Mouse (Mus musculus) midbrain, embryonic 11.5 days (tissue): ENCODE results near the gene Knstrn. TPM values are rescaled to one million over a fixed set of nuclear protein-coding genes. Genes with fewer than 3 reads are reported as not detected.

Source experiments
- ATAC-seq: fragments of 200-750 bp; cut with Nextera tagmentation; 2 replicates; pipeline ENCODE4 v1.8.0; 2017; ENCODE audit warnings: moderate TSS enrichment, moderate library complexity; ENCODE audit not compliant: low FRiP score
- DNase-seq: peaks from one replicate; pipeline ENCODE4 v3.0.0; 2015; ENCODE audit warnings: low spot score; ENCODE audit errors: missing footprints
- H3K27ac ChIP-seq: fragments of 300-500 bp; sonication (generic); 2 replicates; pipeline ENCODE4 v1.5.1; 2014; ENCODE audit warnings: low read depth, low read length
- H3K27me3 ChIP-seq: fragments of 300-500 bp; sonication (generic); 2 replicates; pipeline ENCODE4 v1.6.1; 2014; ENCODE audit warnings: mild to moderate bottlenecking, low read length, moderate library complexity, mixed read lengths; ENCODE audit not compliant: control insufficient read depth, insufficient read depth
- H3K36me3 ChIP-seq: fragments of 300-500 bp; sonication (generic); 2 replicates; pipeline ENCODE4 v1.6.1; 2014; ENCODE audit warnings: mild to moderate bottlenecking, low read length, moderate library complexity, mixed read lengths; ENCODE audit not compliant: control insufficient read depth, insufficient read depth
- H3K4me1 ChIP-seq: fragments of 300-500 bp; sonication (generic); 2 replicates; pipeline ENCODE4 v1.6.1; 2014; ENCODE audit warnings: low read length; ENCODE audit not compliant: control insufficient read depth, insufficient read depth
- H3K4me2 ChIP-seq: fragments of 300-500 bp; sonication (generic); 2 replicates; pipeline ENCODE4 v1.6.1; 2014; ENCODE audit warnings: mild to moderate bottlenecking, moderate library complexity
- H3K4me3 ChIP-seq: fragments of 300-500 bp; sonication (generic); 2 replicates; pipeline ENCODE4 v1.5.1; 2014; ENCODE audit warnings: low read depth, low read length
- H3K9ac ChIP-seq: fragments of 300-500 bp; sonication (generic); 2 replicates; pipeline ENCODE4 v1.6.1; 2014; ENCODE audit warnings: low read length
- H3K9me3 ChIP-seq: fragments of 300-500 bp; sonication (generic); 2 replicates; pipeline ENCODE4 v1.6.1; 2016; ENCODE audit warnings: low read length; ENCODE audit not compliant: control insufficient read depth
- WGBS: fragments of 180-500 bp; shearing (Covaris S2); extraction: QIAGEN DNeasy Blood & Tissue Kit; methylation state at CpG from one replicate; pipeline ENCODE4 v1.1.7; 2014; 5-methylcytosine and 5-hydroxymethylcytosine counted together
- polyA plus RNA-seq: library from polyadenylated mRNA; unstranded; fragments of >200 nt; fragmentation: Nextera tagmentation; extraction: Ambion mirVana; gene quantifications from 2 replicates; pipeline ENCODE4 v1.2.1, GENCODE M21; 2014

Gene Knstrn
- polyA plus RNA-seq, 1 experiment from 2014 or later, result 203 TPM

DNA sequence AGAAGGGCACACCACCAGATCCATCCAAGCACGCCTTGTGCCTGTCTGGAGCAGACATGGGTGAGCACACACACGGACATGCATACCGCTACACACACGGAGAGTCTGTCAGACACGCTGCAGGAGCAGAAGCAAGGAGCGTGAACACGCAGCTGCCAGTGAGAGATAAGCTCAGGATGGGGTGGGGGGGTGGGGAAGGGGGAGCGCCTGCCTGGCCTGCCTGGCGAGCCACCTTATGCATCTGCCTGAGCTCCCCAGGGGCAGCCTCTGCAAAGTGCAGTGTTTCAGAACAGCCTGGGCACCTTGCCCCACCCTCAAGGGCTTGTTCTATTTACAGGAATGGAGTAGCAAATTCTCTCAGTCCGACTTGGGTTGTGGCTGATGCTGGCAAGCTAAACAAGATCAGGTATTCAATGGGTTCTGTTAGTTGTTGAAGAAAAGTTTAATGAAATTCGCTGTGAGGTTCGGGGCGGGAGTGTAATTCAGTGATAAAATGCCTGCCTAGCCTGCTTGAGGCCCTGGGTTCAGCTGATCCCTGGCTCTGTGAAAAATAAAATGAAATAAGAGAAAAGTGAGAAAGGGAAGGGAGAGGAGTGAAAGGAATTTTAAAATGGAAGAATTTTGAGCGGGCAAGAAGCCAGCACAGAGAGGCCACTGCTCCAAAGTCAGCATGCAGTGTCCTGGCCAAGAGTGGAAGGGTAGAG is 74.2 kb downstream of the Knstrn start:
- ATAC-seq, result peak; percentile 41; the same call in 1 of the 2 replicates
- Histone ChIP-seq H3K4me1 (0 out of 2 replicates have a peak, but pooled peaks cover 2% of the 10 kb centered on the region), H3K36me3 (no peaks in the 10 kb centered on the region), H3K4me2 (no peak overlapping the region), H3K4me3 (no peak overlapping the region), H3K27ac (no peak overlapping the region; the same call in 1 of the 2 replicates), H3K27me3 (0 out of 2 replicates have a peak, but pooled peaks cover 2% of the 10 kb centered on the region), H3K9me3 (no peaks in the 10 kb centered on the region), H3K9ac (no peak overlapping the region)
- 38% methylated on average over 14 of the region's 14 CpGs for WGBS
- DNase-seq, result no peak

DNA sequence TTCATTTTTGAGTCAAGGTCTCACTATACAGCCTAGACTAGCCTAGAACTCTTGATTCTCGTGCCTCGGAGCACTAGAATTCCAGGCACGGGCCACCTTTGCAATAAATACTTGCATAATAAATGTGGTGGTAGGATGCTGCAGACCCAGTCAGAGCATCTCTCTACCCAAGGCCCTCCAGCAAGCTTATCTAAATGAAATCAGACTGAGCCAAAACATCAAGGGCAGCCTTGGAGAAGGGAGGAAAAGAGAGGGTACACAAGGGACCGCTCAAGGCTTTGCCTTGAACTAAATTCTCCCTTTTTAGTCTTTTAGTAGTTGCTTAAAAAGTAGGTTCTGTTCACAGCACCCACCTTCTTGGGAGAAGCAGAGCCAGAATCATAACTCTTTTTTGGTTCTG is 77.4 kb downstream of the Knstrn start:
- H3K27ac ChIP-seq, result no peak overlapping the region
- H3K9me3 ChIP-seq, result no peaks in the 10 kb centered on the region
- H3K36me3 ChIP-seq, result no peaks in the 10 kb centered on the region
- 91% methylated on average over 4 of the region's 4 CpGs for WGBS
- H3K4me2 ChIP-seq, result no peak overlapping the region
- peaks cover under 1% of the 10 kb centered on the region for H3K4me1 ChIP-seq
- no peak overlapping the region for H3K4me3 ChIP-seq
- ATAC-seq (no peak), DNase-seq (no peak)
- peaks cover 20% of the 10 kb centered on the region for H3K27me3 ChIP-seq
- H3K9ac ChIP-seq, result no peak overlapping the region

DNA sequence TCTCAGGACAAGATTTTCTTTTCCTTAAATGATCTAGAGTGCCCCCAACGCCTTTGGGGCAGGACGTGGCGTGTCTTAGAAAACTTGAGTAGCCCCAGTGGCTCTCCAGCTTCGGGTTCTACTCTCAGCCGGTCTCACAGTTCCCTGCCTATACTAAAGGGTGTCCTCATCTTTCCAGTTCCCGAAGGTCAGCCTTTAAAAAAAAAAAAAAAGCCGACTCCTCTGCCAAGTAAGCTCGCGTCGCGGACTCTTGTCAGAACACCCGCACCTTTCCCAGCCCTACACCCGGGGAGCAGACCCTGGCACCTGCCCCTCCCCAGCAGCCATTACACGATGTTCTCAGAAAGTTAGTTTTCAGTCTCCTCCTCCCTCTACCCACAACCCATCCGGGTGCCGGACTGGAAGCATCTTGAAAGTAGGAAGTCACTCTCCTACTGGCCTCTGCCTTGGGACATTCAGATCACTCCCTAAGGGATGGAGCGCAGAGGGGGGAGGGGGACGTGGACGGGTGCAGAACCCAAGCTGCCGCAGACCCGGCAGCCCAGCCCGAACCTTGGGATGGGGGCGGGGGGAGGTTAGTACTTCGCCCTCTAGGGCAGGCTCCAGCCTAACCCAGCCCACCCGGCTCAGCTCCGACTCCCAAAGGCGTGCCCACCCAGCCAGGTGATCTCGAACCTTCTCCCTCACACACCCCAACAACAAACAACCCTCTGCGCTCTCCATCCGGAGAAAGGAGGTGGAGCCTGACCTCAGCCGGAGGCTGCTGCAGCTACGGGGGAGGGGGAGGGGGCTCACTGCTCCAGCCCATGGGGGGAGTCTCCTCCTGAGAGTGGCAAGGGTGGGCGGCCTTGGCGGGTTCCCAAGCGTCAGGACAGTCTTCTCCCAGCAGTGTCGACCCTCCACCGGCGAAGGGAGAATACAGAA is 82.4 kb downstream of the Knstrn start:
- Histone ChIP-seq H3K4me1 (peaks cover 29% of the 10 kb centered on the region), H3K9me3 (no peaks in the 10 kb centered on the region), H3K27me3 (peaks cover 59% of the 10 kb centered on the region), H3K4me2 (peak overlapping the region; percentile 63), H3K4me3 (peak overlapping the region; percentile 35), H3K27ac (no peak overlapping the region), H3K36me3 (no peaks in the 10 kb centered on the region), H3K9ac (peak overlapping the region; percentile 38)
- ATAC-seq (0 out of 2 replicates have a peak, but pooled peaks have one; percentile 2), DNase-seq (peak; percentile 92)
- WGBS, result under 1% methylated on average over 36 of the region's 38 CpGs

DNA sequence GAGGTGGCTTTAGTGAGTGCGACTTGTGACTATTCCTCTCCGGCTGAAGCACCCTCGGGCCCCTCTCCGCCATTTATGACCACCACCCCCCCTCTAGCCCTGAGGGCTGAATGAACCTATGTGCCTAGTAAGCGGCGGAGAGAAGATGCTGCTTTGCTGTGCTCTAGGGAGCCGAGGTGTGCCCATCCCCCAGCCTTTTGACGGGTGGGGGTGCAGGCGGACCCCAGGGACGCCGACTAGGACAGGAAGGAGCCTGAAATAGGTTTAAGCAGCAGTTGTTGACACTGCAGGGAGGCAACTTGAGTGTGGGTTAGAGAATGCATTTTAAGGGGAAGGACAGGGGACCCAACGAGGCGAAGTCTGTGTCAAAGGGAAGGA is 83.1 kb downstream of the Knstrn start:
- peak; percentile 90 for DNase-seq
- peak overlapping the region; percentile 63 for H3K4me2 ChIP-seq
- H3K36me3 ChIP-seq, result no peaks in the 10 kb centered on the region
- no peaks in the 10 kb centered on the region for H3K9me3 ChIP-seq
- peak overlapping the region; percentile 38; the same call in 1 of the 2 replicates for H3K9ac ChIP-seq
- H3K27me3 ChIP-seq, result peaks cover 59% of the 10 kb centered on the region
- peaks cover 29% of the 10 kb centered on the region for H3K4me1 ChIP-seq
- ATAC-seq, result no peak
- under 1% methylated on average over 13 of the region's 13 CpGs for WGBS
- no peak overlapping the region for H3K27ac ChIP-seq
- H3K4me3 ChIP-seq, result peak overlapping the region; percentile 35

DNA sequence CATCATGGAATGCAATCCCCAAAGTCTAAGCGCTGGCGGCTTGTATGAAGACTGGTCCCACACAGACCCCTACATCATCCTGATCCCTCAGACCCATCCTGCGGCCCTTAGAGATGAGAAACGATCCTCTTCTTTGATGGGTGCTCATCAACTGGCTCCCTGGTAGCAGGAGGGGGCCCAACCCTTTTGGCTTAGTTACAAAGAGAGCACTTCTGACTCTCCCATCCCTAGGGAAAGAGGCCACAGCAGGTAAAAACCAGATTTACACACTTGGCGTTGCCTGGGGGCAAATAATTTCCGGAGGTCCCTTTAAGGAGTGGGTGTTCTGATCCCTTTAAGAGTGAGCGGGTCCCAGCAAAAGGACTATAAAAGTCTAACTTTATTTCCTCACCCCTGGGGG is 83.6 kb downstream of the Knstrn start:
- Histone ChIP-seq H3K4me2 (0 out of 2 replicates have a peak overlapping the region, but pooled peaks have one; percentile 63), H3K36me3 (no peaks in the 10 kb centered on the region), H3K4me1 (peaks cover 29% of the 10 kb centered on the region), H3K9ac (no peak overlapping the region), H3K4me3 (no peak overlapping the region; the same call in 1 of the 2 replicates), H3K27ac (no peak overlapping the region), H3K9me3 (no peaks in the 10 kb centered on the region), H3K27me3 (peaks cover 59% of the 10 kb centered on the region)
- WGBS, result 1% methylated on average over 7 of the region's 7 CpGs
- ATAC-seq, result no peak
- peak; percentile 93 for DNase-seq

DNA sequence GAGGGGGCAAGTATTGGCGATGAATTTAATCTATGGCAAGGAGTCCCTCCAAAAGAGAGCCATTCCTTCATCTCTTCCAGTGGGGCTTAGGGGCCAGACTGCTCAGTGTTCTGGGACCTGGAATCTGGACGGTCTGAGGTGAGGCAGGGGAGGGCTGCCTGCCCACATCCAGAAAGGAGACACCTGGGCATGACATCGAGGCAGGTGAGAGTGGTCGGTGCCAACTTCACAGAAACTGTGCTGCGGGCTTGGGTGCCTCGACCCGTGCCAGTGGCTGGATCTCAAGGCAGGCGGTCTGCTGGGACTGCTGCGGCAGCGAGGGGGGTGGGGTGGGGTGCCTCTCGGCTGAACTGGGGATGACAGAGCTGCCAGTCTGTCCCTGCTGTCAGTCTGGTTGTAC is 84.0 kb downstream of the Knstrn start:
- Histone ChIP-seq H3K36me3 (no peaks in the 10 kb centered on the region), H3K4me1 (peaks cover 31% of the 10 kb centered on the region), H3K27ac (no peak overlapping the region), H3K4me2 (no peak overlapping the region), H3K9me3 (no peaks in the 10 kb centered on the region), H3K27me3 (peaks cover 59% of the 10 kb centered on the region), H3K9ac (peak overlapping the region; percentile 12; the same call in 1 of the 2 replicates), H3K4me3 (no peak overlapping the region)
- DNase-seq (no peak), ATAC-seq (no peak)
- 0% methylated on average over 11 of the region's 11 CpGs for WGBS

DNA sequence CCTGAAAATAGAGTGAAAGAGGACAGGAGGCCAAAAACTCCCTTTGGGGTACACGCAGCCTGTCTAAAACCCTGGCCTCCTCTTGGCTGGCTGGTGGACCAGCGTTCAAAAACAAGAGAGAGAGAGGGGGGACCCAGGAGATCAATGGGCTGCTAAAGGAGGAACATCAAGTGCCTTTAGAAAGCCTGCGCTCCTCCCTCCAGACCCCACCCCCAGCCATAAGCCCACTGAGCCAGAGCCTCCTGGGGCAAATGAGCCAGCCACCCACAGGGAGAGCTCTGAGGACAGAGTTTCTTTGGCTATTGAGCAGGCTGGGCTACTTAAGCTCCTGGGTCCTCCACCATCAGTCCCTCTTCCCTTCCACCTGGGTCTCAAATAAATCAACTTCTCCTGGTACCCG is 85.0 kb downstream of the Knstrn start:
- no peak for ATAC-seq
- H3K27ac ChIP-seq, result no peak overlapping the region
- H3K4me2 ChIP-seq, result no peak overlapping the region
- H3K4me3 ChIP-seq, result no peak overlapping the region
- H3K9ac ChIP-seq, result no peak overlapping the region
- 2% methylated on average over 4 of the region's 4 CpGs for WGBS
- peaks cover 38% of the 10 kb centered on the region for H3K4me1 ChIP-seq
- H3K9me3 ChIP-seq, result no peaks in the 10 kb centered on the region
- H3K27me3 ChIP-seq, result peaks cover 59% of the 10 kb centered on the region
- H3K36me3 ChIP-seq, result no peaks in the 10 kb centered on the region
- DNase-seq, result peak; percentile 90

DNA sequence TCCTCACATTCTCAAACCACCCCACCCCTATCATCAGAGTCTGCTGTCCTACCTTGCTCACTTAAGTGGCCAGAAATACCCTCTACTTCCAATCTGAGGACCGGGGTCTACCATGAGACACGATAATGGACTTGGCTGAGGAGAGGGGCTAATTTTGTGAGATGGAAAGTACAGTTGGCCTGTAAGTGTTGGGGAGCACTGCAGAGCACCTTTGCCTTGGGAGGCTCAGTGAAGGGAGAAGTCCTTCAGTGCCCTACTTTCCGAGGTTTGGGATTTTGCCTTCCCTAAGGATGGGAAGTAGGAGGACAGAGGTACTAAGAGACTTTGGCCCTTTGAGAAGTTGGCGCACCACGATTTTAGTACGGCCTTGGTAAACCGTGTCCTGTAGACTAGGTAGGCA is 85.5 kb downstream of the Knstrn start:
- no peak overlapping the region for H3K9ac ChIP-seq
- peak; percentile 88 for DNase-seq
- peaks cover 38% of the 10 kb centered on the region for H3K4me1 ChIP-seq
- no peak overlapping the region for H3K27ac ChIP-seq
- H3K4me3 ChIP-seq, result no peak overlapping the region
- no peaks in the 10 kb centered on the region for H3K9me3 ChIP-seq
- H3K4me2 ChIP-seq, result no peak overlapping the region
- no peaks in the 10 kb centered on the region for H3K36me3 ChIP-seq
- H3K27me3 ChIP-seq, result peaks cover 59% of the 10 kb centered on the region
- no peak for ATAC-seq
- WGBS, result 12% methylated on average over 7 of the region's 7 CpGs
